Mouse (Mus musculus) myocyte (in vitro differentiated cells): ENCODE measurements around the gene Gpr61.

Experiments used
- MYOD1 ChIP-seq, 3 experiments: IDR thresholded peaks; one replicate each; pipeline ENCODE4 v1.6.1; 2011; ENCODE audit warnings: control low read depth in 2 of 3, low read depth in 2 of 3, mild to moderate bottlenecking in 2 of 3, moderate library complexity in 1 of 3; ENCODE audit not compliant: insufficient read length in 2 of 3, control insufficient read depth in 1 of 3
- POLR2A ChIP-seq: IDR thresholded peaks from one replicate; pipeline ENCODE4 v1.6.1; 2011; ENCODE audit warnings: low read depth, mild to moderate bottlenecking, control low read depth, moderate library complexity; ENCODE audit not compliant: insufficient read length
- POLR2AphosphoS2 ChIP-seq: IDR thresholded peaks from one replicate; pipeline ENCODE4 v1.6.1; 2011; ENCODE audit warnings: low read depth, control low read depth; ENCODE audit not compliant: insufficient read length
- SRF ChIP-seq: IDR thresholded peaks from one replicate; pipeline ENCODE4 v1.6.1; 2011; ENCODE audit warnings: low read depth; ENCODE audit not compliant: control insufficient read depth, insufficient read length

DNA sequence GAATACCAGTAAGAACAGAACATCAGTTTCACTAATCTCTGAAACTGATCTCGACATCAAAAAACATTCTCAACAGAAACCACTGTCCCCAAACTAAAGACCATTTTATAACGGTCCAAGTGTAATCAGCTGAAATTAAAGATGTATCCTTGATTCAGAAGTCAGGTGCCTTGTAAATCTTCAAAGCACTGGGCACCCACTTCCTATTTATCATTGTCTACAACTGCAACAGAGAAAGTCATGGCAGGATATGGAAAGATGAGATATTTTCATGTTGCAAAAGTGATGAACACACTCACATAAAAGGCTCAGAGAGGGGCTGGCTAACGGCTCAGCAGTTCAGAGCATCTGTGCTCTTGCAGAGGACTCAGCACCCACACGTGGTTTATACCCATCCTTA, 13.9 kb downstream of the Gpr61 start:
- TF ChIP-seq POLR2AphosphoS2 (no peak), POLR2A (no peak), MYOD1 (IDR thresholded peaks at IDR 0.05; ENCODE audit: control insufficient read depth in 1 of 3, insufficient read length in 2 of 3, low read depth in 2 of 3) (no peak), SRF (no peak)
